Mouse (Mus musculus): ENCODE data around the gene Fbxo9. TPM values are rescaled to one million over a fixed set of nuclear protein-coding genes. Genes with fewer than 3 reads are reported as not detected.

The Fbxo9 gene
- total and polyA plus RNA-seq, 3 experiments, result 14.3 to 24.2 (median 18.3) TPM

DNA sequence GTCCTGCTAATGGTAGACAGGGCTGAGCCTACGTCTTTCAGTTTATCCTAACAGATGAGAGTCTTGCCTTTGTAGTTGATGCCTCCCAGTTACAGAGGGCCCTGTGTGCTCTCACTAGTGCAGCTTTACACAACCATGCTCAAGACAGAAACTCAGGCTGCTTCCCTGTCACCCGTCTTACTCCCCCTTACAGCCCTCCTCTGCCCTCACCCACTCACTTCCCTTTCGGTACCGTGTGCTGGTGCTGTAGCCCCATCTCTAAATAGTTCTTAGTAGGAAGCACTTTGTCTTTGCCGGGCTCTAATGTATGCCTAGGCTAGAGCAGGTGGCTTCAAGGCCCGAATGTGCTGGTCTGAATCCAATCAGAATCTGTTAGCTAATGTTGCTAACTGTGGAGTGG lies 15.4 kb upstream of the Fbxo9 start:
- dilution Hi-C loops (cut with MboI; ENCODE audit: extremely low pct_ligation_motif_present, extremely low pct_unique_long_range_greater_than_20kb, low sequenced_read_pairs) (no loop called here), in situ Hi-C loops (cut with MboI; ENCODE audit: low pct_ligation_motif_present, low pct_unique_long_range_greater_than_20kb, low sequenced_read_pairs) (no loop called here)
- TF ChIP-seq USF1 (IDR thresholded peaks at IDR 0.05; ENCODE audit: low read depth, low read length) (no peak), MXI1 (IDR thresholded peaks at IDR 0.05; ENCODE audit: low read depth, low read length) (no peak), JUND (conservative IDR thresholded peaks at IDR 0.05; ENCODE audit: low read depth, low read length) (no peak), SMC3 (IDR thresholded peaks at IDR 0.05; ENCODE audit: low read depth, low read length) (no peak), PAX5 (IDR thresholded peaks at IDR 0.05; ENCODE audit: low read length) (no peak), BHLHE40 (IDR thresholded peaks at IDR 0.05; ENCODE audit: low read depth, low read length) (no peak), ZNF384 (IDR thresholded peaks at IDR 0.05; ENCODE audit: low read depth, low read length) (no peak), ZKSCAN1 (IDR thresholded peaks at IDR 0.05; ENCODE audit: borderline replicate concordance, low read depth, low read length) (no peak), NELFE (IDR thresholded peaks at IDR 0.05; ENCODE audit: low read depth, low read length) (no peak), KAT2A (IDR thresholded peaks at IDR 0.05; ENCODE audit: insufficient replicate concordance, low read length) (no peak), IRF4 (IDR thresholded peaks at IDR 0.05; ENCODE audit: low read depth, low read length) (no peak), HCFC1 (IDR thresholded peaks at IDR 0.05; ENCODE audit: low read depth, low read length) (no peak), ELF1 (IDR thresholded peaks at IDR 0.05; ENCODE audit: low read depth, low read length) (no peak), NRF1 (IDR thresholded peaks at IDR 0.05; ENCODE audit: low read depth, low read length) (no peak), TBP (conservative IDR thresholded peaks at IDR 0.05; ENCODE audit: low read depth, low read length) (no peak), MAFK (IDR thresholded peaks at IDR 0.05; ENCODE audit: insufficient replicate concordance, low read length) (no peak), MYC (IDR thresholded peaks at IDR 0.05; ENCODE audit: low read depth, low read length) (no peak)
- Histone ChIP-seq H3K4me3 (replicated peaks in 1 of 3; ENCODE audit: low read depth in 2 of 3, low read length in 2 of 3, poor library complexity in 1 of 3) (no peak overlapping the region), H3K9ac (ENCODE audit: insufficient read depth, low read depth) (no peak overlapping the region), H3K4me2 (ENCODE audit: insufficient read depth, low read depth, poor library complexity, severe bottlenecking) (no peak overlapping the region), H3K27me3 (replicated peaks) (no peaks in the 10 kb centered on the region), H3K79me2 (replicated peaks; ENCODE audit: control insufficient read depth, extremely low read depth, insufficient read depth, poor library complexity, severe bottlenecking) (no peaks in the 10 kb centered on the region), H3K36me3 (replicated peaks in 1 of 2; ENCODE audit: control insufficient read depth in 1 of 2, insufficient read depth in 1 of 2, low read length in 1 of 2) (peaks cover 0 to 5% of the 10 kb centered on the region in 2 experiments), H3K9me3 (replicated peaks; ENCODE audit: low read length) (no peaks in the 10 kb centered on the region), H3K27ac (ENCODE audit: insufficient read depth, low read depth) (no peak overlapping the region), H3K4me1 (ENCODE audit: control insufficient read depth in 1 of 2, insufficient read depth in 2 of 2) (peaks cover 0 to 15% of the 10 kb centered on the region in 2 experiments; a peak in 2 of 4 replicates)
- DNase-seq (ENCODE audit: extremely low read depth), result no peak

DNA sequence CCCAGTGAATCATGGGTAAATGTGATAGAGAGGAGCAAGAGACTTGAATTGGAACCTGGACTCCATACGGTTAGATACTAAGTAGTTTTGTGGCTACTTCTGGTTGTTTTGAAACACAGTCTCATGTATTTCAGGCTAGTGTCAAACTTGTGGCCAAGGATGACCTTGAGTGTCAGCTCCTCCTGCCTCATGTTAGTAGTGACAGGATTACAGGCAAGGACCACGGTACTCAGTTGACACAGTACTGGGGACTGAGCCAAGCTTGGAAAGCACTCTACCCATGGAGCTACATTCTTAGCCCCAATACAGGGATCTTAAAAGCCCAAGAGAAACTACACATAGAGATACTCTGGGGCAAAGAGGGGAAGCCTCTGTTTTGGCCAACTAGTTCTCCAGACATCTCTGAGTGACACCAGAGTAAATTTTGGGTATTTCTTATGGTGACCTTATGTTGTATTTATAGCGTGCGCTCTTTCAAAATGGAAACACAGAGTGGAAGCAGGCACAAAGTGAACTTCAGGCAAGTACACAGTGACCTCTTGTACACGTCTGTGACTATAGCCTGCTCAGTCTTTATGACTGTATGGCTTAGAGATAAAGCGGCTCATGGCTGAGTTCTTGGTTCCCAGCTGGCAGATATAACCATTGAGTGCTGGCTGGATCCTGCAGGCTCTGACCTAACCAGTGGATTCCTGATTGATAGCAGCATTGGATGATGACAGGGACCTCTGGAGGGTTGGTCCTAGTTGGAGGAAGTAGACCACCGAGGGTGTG lies 14.3 kb upstream of the Fbxo9 start:
- no peak overlapping the region for H3K27ac ChIP-seq (ENCODE audit: insufficient read depth, low read depth)
- no peak for DNase-seq (ENCODE audit: extremely low read depth)
- TF ChIP-seq TBP (conservative IDR thresholded peaks at IDR 0.05; ENCODE audit: low read depth, low read length), result no peak
- H3K4me2 ChIP-seq (ENCODE audit: insufficient read depth, low read depth, poor library complexity, severe bottlenecking), result no peak overlapping the region
- in situ Hi-C loops (cut with MboI; ENCODE audit: low pct_ligation_motif_present, low pct_unique_long_range_greater_than_20kb, low sequenced_read_pairs), result no loop called here
- peaks cover 0 to 20% of the 10 kb centered on the region in 2 experiments; a peak in 2 of 4 replicates for H3K4me1 ChIP-seq (ENCODE audit: control insufficient read depth in 1 of 2, insufficient read depth in 2 of 2)
- H3K27me3 ChIP-seq (replicated peaks), result no peaks in the 10 kb centered on the region
- H3K79me2 ChIP-seq (replicated peaks; ENCODE audit: control insufficient read depth, extremely low read depth, insufficient read depth, poor library complexity, severe bottlenecking), result no peaks in the 10 kb centered on the region
- no peaks in the 10 kb centered on the region for H3K9me3 ChIP-seq (replicated peaks; ENCODE audit: low read length)
- dilution Hi-C loops (cut with MboI; ENCODE audit: extremely low pct_ligation_motif_present, extremely low pct_unique_long_range_greater_than_20kb, low sequenced_read_pairs), result no loop called here
- H3K4me3 ChIP-seq (replicated peaks in 1 of 3; ENCODE audit: low read depth in 2 of 3, low read length in 2 of 3, poor library complexity in 1 of 3), result no peak overlapping the region
- H3K36me3 ChIP-seq (replicated peaks in 1 of 2; ENCODE audit: control insufficient read depth in 1 of 2, insufficient read depth in 1 of 2, low read length in 1 of 2), result peaks cover 0 to 7% of the 10 kb centered on the region in 2 experiments
- no peak overlapping the region for H3K9ac ChIP-seq (ENCODE audit: insufficient read depth, low read depth)

All from CH12.LX (cell line).